Mouse (Mus musculus) MEL (cell line): ENCODE measurements at regions not wholly inside any gene's neighbourhood (a gene's known extent, or its start where the extent isn't known, plus 50 kb on each side); places are given as distances from the start of the nearest gene placed in this dataset.

Experiments used
- DNase-seq: peaks from one replicate; pipeline ENCODE4 v3.0.0; 2011; ENCODE audit warnings: low read depth, low spot score
- H3K27ac ChIP-seq: 2 replicates; pipeline ENCODE4 v1.5.1; 2012; ENCODE audit warnings: low read depth, mild to moderate bottlenecking, control low read depth, low read length, moderate library complexity; ENCODE audit not compliant: control insufficient read depth
- H3K27me3 ChIP-seq, 2 experiments: fragments of 150-350 bp in 1 of 2; sonication (generic) in 1 of 2; 2 replicates each; pipeline ENCODE4 v1.6.1; 2012; ENCODE audit warnings: low read length in 2 of 2, mild to moderate bottlenecking in 2 of 2, improper control_type of control experiment in 1 of 2, moderate library complexity in 1 of 2; ENCODE audit not compliant: insufficient read depth in 2 of 2, control insufficient read depth in 1 of 2
- H3K36me3 ChIP-seq, 2 experiments: 2 replicates each; pipeline ENCODE4 v1.6.1; 2012 to 2014; ENCODE audit warnings: low read length in 2 of 2, improper control_type of control experiment in 1 of 2, inconsistent platforms in 1 of 2, mild to moderate bottlenecking in 1 of 2; ENCODE audit not compliant: insufficient read depth in 2 of 2, control insufficient read depth in 1 of 2
- H3K4me1 ChIP-seq, 2 experiments: fragments of 150-350 bp in 1 of 2; sonication (generic) in 1 of 2; 2 replicates each; pipeline ENCODE4 v1.6.1; 2012; ENCODE audit warnings: low read length in 2 of 2, improper control_type of control experiment in 1 of 2, mild to moderate bottlenecking in 1 of 2; ENCODE audit not compliant: insufficient read depth in 2 of 2, control insufficient read depth in 1 of 2
- H3K4me3 ChIP-seq, 2 experiments: fragments of 150-350 bp in 1 of 2; sonication (generic) in 1 of 2; 2 replicates each; pipeline ENCODE4 v1.5.1; 2012; ENCODE audit warnings: low read depth in 2 of 2, low read length in 2 of 2, mild to moderate bottlenecking in 2 of 2, moderate library complexity in 2 of 2, control low read depth in 1 of 2, improper control_type of control experiment in 1 of 2; ENCODE audit not compliant: control insufficient read depth in 1 of 2, insufficient read depth in 1 of 2
- H3K79me2 ChIP-seq: 2 replicates; pipeline ENCODE4 v1.6.1; 2012; ENCODE audit warnings: mild to moderate bottlenecking, low read length, moderate library complexity; ENCODE audit not compliant: control insufficient read depth, poor library complexity, insufficient read depth
- H3K9ac ChIP-seq: 2 replicates; pipeline ENCODE4 v1.6.1; 2012; ENCODE audit warnings: low read depth, mild to moderate bottlenecking, control low read depth, low read length, moderate library complexity; ENCODE audit not compliant: control insufficient read depth, poor library complexity, severe bottlenecking
- H3K9me3 ChIP-seq: fragments of 150-350 bp; sonication (generic); replicated peaks from 2 replicates; pipeline ENCODE4 v1.6.1; 2012; ENCODE audit warnings: mild to moderate bottlenecking, low read length, improper control_type of control experiment, moderate library complexity; ENCODE audit not compliant: insufficient read depth
- CHD1 ChIP-seq: IDR thresholded peaks from 2 replicates; pipeline ENCODE4 v1.6.1; 2012; ENCODE audit warnings: low read depth, mild to moderate bottlenecking, inconsistent platforms, low read length, improper control_type of control experiment
- CHD2 ChIP-seq: IDR thresholded peaks from 2 replicates; pipeline ENCODE4 v1.6.1; 2011; ENCODE audit warnings: low read length, improper control_type of control experiment
- CTCF ChIP-seq, 3 experiments: IDR thresholded peaks in 2 of 3; conservative IDR thresholded peaks in 1 of 3; 2 replicates each; pipeline ENCODE4 v1.5.1; 2011 to 2012; ENCODE audit warnings: low read length in 3 of 3, low read depth in 2 of 3, mild to moderate bottlenecking in 2 of 3, improper control_type of control experiment in 1 of 3, inconsistent platforms in 1 of 3, mixed read lengths in 1 of 3, moderate library complexity in 1 of 3; ENCODE audit not compliant: control insufficient read depth in 1 of 3, insufficient read depth in 1 of 3, poor library complexity in 1 of 3, severe bottlenecking in 1 of 3
- E2F4 ChIP-seq: IDR thresholded peaks from 2 replicates; pipeline ENCODE4 v1.6.1; 2011; ENCODE audit warnings: low read depth, low read length, improper control_type of control experiment, borderline replicate concordance
- GABPA ChIP-seq: IDR thresholded peaks from 2 replicates; pipeline ENCODE4 v1.6.1; 2012; ENCODE audit warnings: low read depth, mild to moderate bottlenecking, inconsistent platforms, low read length, improper control_type of control experiment, moderate library complexity
- HCFC1 ChIP-seq: IDR thresholded peaks from 2 replicates; pipeline ENCODE4 v1.6.1; 2012; ENCODE audit warnings: low read depth, mild to moderate bottlenecking, inconsistent platforms, low read length, improper control_type of control experiment, moderate library complexity
- JUND ChIP-seq: IDR thresholded peaks from 2 replicates; pipeline ENCODE4 v1.6.1; 2011; ENCODE audit warnings: low read depth, mild to moderate bottlenecking, improper control_type of control experiment, low read length
- MAX ChIP-seq: IDR thresholded peaks from 2 replicates; pipeline ENCODE4 v1.6.1; 2011; ENCODE audit warnings: low read length, improper control_type of control experiment
- MEF2A ChIP-seq: IDR thresholded peaks from 2 replicates; pipeline ENCODE4 v1.6.1; 2014; ENCODE audit warnings: low read depth, mild to moderate bottlenecking, inconsistent platforms, low read length, improper control_type of control experiment; ENCODE audit not compliant: poor library complexity, insufficient replicate concordance, severe bottlenecking; ENCODE audit errors: extremely low read depth
- MXI1 ChIP-seq: IDR thresholded peaks from 2 replicates; pipeline ENCODE4 v1.6.1; 2011; ENCODE audit warnings: mild to moderate bottlenecking, low read depth, low read length, improper control_type of control experiment
- MYC ChIP-seq: IDR thresholded peaks from 2 replicates; pipeline ENCODE4 v1.6.1; 2011; ENCODE audit warnings: low read depth, mild to moderate bottlenecking, low read length, improper control_type of control experiment, moderate library complexity
- NELFE ChIP-seq: IDR thresholded peaks from 2 replicates; pipeline ENCODE4 v1.6.1; 2011; ENCODE audit warnings: low read depth, low read length, improper control_type of control experiment
- NRF1 ChIP-seq: IDR thresholded peaks from 2 replicates; pipeline ENCODE4 v1.6.1; 2014; ENCODE audit warnings: low read depth, mild to moderate bottlenecking, inconsistent platforms, low read length, improper control_type of control experiment, moderate library complexity; ENCODE audit not compliant: poor library complexity, insufficient read depth, severe bottlenecking
- POLR2A ChIP-seq, 2 experiments: IDR thresholded peaks; 2 replicates each; pipeline ENCODE4 v1.6.1; 2011 to 2012; ENCODE audit warnings: low read length in 2 of 2, mild to moderate bottlenecking in 2 of 2, control low read depth in 1 of 2, improper control_type of control experiment in 1 of 2, low read depth in 1 of 2, moderate library complexity in 1 of 2; ENCODE audit not compliant: control insufficient read depth in 1 of 2, insufficient read depth in 1 of 2, poor library complexity in 1 of 2
- POLR2AphosphoS2 ChIP-seq: IDR thresholded peaks from 2 replicates; pipeline ENCODE4 v1.6.1; 2011; ENCODE audit warnings: low read length, improper control_type of control experiment
- POLR2AphosphoS5 ChIP-seq: IDR thresholded peaks from 2 replicates; pipeline ENCODE4 v1.6.1; 2012; ENCODE audit warnings: low read depth, borderline replicate concordance, mild to moderate bottlenecking, inconsistent platforms, low read length, moderate library complexity, mixed read lengths
- TCF12 ChIP-seq: IDR thresholded peaks from 2 replicates; pipeline ENCODE4 v1.6.1; 2014; ENCODE audit warnings: low read depth, mild to moderate bottlenecking, inconsistent platforms, low read length, improper control_type of control experiment, moderate library complexity
- UBTF ChIP-seq: IDR thresholded peaks from 2 replicates; pipeline ENCODE4 v1.6.1; 2012; ENCODE audit warnings: low read depth, mild to moderate bottlenecking, inconsistent platforms, low read length, improper control_type of control experiment, moderate library complexity, borderline replicate concordance; ENCODE audit not compliant: insufficient read depth
- USF2 ChIP-seq, 2 experiments: IDR thresholded peaks; 2 replicates each; pipeline ENCODE4 v1.6.1; 2011 to 2012; ENCODE audit warnings: improper control_type of control experiment in 2 of 2, low read length in 2 of 2, borderline replicate concordance in 1 of 2, inconsistent platforms in 1 of 2, low read depth in 1 of 2, mild to moderate bottlenecking in 1 of 2; ENCODE audit not compliant: insufficient read depth in 1 of 2
- ZC3H11A ChIP-seq: IDR thresholded peaks from 2 replicates; pipeline ENCODE4 v1.6.1; 2012; ENCODE audit warnings: low read depth, mild to moderate bottlenecking, inconsistent platforms, low read length, improper control_type of control experiment
- ZKSCAN1 ChIP-seq: IDR thresholded peaks from 2 replicates; pipeline ENCODE4 v1.6.1; 2012; ENCODE audit warnings: low read depth, mild to moderate bottlenecking, inconsistent platforms, low read length, improper control_type of control experiment, moderate library complexity

- H3K4me1 ChIP-seq = no peaks in the 10 kb centered on the region
- no peak overlapping the region for H3K4me3 ChIP-seq
- H3K27ac ChIP-seq = no peak overlapping the region
- no peaks in the 10 kb centered on the region for H3K9me3 ChIP-seq
- H3K36me3 ChIP-seq = no peaks in the 10 kb centered on the region
- no peak overlapping the region for H3K9ac ChIP-seq
- H3K79me2 ChIP-seq = no peaks in the 10 kb centered on the region
- TF ChIP-seq ZKSCAN1 (no peak), HCFC1 (no peak), MYC (no peak), MXI1 (no peak), MEF2A (no peak), NELFE (no peak), CTCF (IDR thresholded peaks at IDR 0.05 in 2 of 3, conservative IDR thresholded peaks at IDR 0.05 in 1 of 3; ENCODE audit: control insufficient read depth in 1 of 3, insufficient read depth in 1 of 3, low read depth in 2 of 3, low read length in 3 of 3, poor library complexity in 1 of 3, severe bottlenecking in 1 of 3) (no peak), GABPA (no peak), NRF1 (no peak), MAX (no peak), POLR2AphosphoS5 (no peak), UBTF (no peak), CHD1 (no peak), ZC3H11A (no peak), POLR2AphosphoS2 (no peak), TCF12 (no peak), USF2 (IDR thresholded peaks at IDR 0.05; ENCODE audit: borderline replicate concordance in 1 of 2, insufficient read depth in 1 of 2, low read depth in 1 of 2, low read length in 2 of 2) (no peak)
- H3K27me3 ChIP-seq = no peaks in the 10 kb centered on the region
- DNase-seq = no peak
Observed at GRCm38 (mm10) chr8:31746855-31747254, 1681.7 kb upstream of the 5930422O12Rik start.

GRCm38 (mm10) chr8:31749974-31750373 is 1678.5 kb upstream of the 5930422O12Rik start:
- H3K9ac ChIP-seq = no peak overlapping the region
- no peaks in the 10 kb centered on the region for H3K4me1 ChIP-seq
- no peak for DNase-seq
- H3K27me3 ChIP-seq = no peaks in the 10 kb centered on the region
- no peaks in the 10 kb centered on the region for H3K79me2 ChIP-seq
- no peaks in the 10 kb centered on the region for H3K9me3 ChIP-seq
- H3K36me3 ChIP-seq = no peaks in the 10 kb centered on the region
- no peak overlapping the region for H3K4me3 ChIP-seq
- no peak overlapping the region for H3K27ac ChIP-seq
- TF ChIP-seq MYC = no peak
- no peak for TF ChIP-seq CTCF (IDR thresholded peaks at IDR 0.05 in 2 of 3, conservative IDR thresholded peaks at IDR 0.05 in 1 of 3; ENCODE audit: control insufficient read depth in 1 of 3, insufficient read depth in 1 of 3, low read depth in 2 of 3, low read length in 3 of 3, poor library complexity in 1 of 3, severe bottlenecking in 1 of 3)
- TF ChIP-seq ZKSCAN1 = no peak
- TF ChIP-seq E2F4 = no peak
- no peak for TF ChIP-seq NELFE
- TF ChIP-seq HCFC1 = no peak
- no peak for TF ChIP-seq POLR2A (IDR thresholded peaks at IDR 0.05; ENCODE audit: control insufficient read depth in 1 of 2, insufficient read depth in 1 of 2, low read depth in 1 of 2, low read length in 2 of 2, poor library complexity in 1 of 2)
- no peak for TF ChIP-seq JUND
- no peak for TF ChIP-seq CHD2
- TF ChIP-seq CHD1 = no peak
